In genomic region chr6:29509086-29509485, GRCm38 (mm10) we compare ENCODE assay signal across 16 mouse cellular contexts. TPM values are rescaled to one million over a fixed set of nuclear protein-coding genes. Genes with fewer than 3 reads are reported as not detected.
DNase-seq lines count a peak whose midpoint lies in the region; ATAC-seq lines count a peak whose summit lies in the region.
"Had no signal": no experiment of that assay in that cellular context is flagged by ENCODE, and none has a peak within 500 bp of the region (broad histone marks: within the 10 kb centered on the region; RNA-seq: fewer than 3 reads in every experiment).

No protein-coding gene starts in this region.

- H3K9me3 ChIP-seq in embryonic facial prominence, embryonic 10.5 days, result no peaks in the 10 kb centered on the region
- no peaks in the 10 kb centered on the region for H3K9me3 ChIP-seq in heart, embryonic 15.5 days (replicated peaks)
- H3K9me3 ChIP-seq in limb, embryonic 12.5 days, result no peaks in the 10 kb centered on the region
- H3K9me3 ChIP-seq: embryonic facial prominence, embryonic 12.5 days; forebrain, embryonic 15.5 days; midbrain, embryonic 12.5 days had no signal

- H3K9ac ChIP-seq in heart, embryonic 15.5 days, result no peak overlapping the region
- H3K9ac ChIP-seq in limb, embryonic 12.5 days (replicated peaks), result no peak overlapping the region
- H3K9ac ChIP-seq: embryonic facial prominence, embryonic 12.5 days; forebrain, embryonic 15.5 days; midbrain, embryonic 12.5 days had no signal

- H3K4me1 ChIP-seq in embryonic facial prominence, embryonic 10.5 days, result peaks cover 83% of the 10 kb centered on the region
- peaks cover 20% of the 10 kb centered on the region for H3K4me1 ChIP-seq in heart, embryonic 15.5 days (replicated peaks)
- peaks cover 58% of the 10 kb centered on the region for H3K4me1 ChIP-seq in limb, embryonic 12.5 days (replicated peaks)

- ATAC-seq in heart, embryonic 15.5 days (replicated peaks; ENCODE audit: insufficient number of reproducible peaks, insufficient read depth, low FRiP score, low read depth), result 0 out of 2 replicates have a peak, but pooled peaks have one; percentile 18
- no peak for ATAC-seq in limb, embryonic 12.5 days (ENCODE audit: insufficient number of reproducible peaks, insufficient read depth, low FRiP score, low TSS enrichment, low read depth)
- ATAC-seq: forebrain, embryonic 15.5 days had no signal

- H3K27ac ChIP-seq in embryonic facial prominence, embryonic 10.5 days (replicated peaks), result peak overlapping the region; percentile 55
- no peak overlapping the region for H3K27ac ChIP-seq in heart, embryonic 15.5 days
- H3K27ac ChIP-seq in limb, embryonic 12.5 days, result peak overlapping the region; percentile 76
- H3K27ac ChIP-seq: embryonic facial prominence, embryonic 12.5 days; forebrain, embryonic 15.5 days; midbrain, embryonic 12.5 days had no signal

- H3K4me3 ChIP-seq in embryonic facial prominence, embryonic 10.5 days, result no peak overlapping the region
- H3K4me3 ChIP-seq in heart, embryonic 15.5 days, result no peak overlapping the region
- H3K4me3 ChIP-seq in limb, embryonic 12.5 days (replicated peaks), result no peak overlapping the region
- H3K4me3 ChIP-seq: embryonic facial prominence, embryonic 12.5 days; forebrain, embryonic 15.5 days; midbrain, embryonic 12.5 days had no signal

- no peak overlapping the region for H3K4me2 ChIP-seq in heart, embryonic 15.5 days
- H3K4me2 ChIP-seq in limb, embryonic 12.5 days, result 0 out of 2 replicates have a peak overlapping the region, but pooled peaks have one; percentile 3
- H3K4me2 ChIP-seq: embryonic facial prominence, embryonic 12.5 days; forebrain, embryonic 15.5 days; midbrain, embryonic 12.5 days had no signal

- WGBS in embryonic facial prominence, embryonic 10.5 days, result 44% methylated on average over 2 of the region's 2 CpGs
- 51% methylated on average over 2 of the region's 2 CpGs for WGBS in heart, embryonic 15.5 days
- WGBS in limb, embryonic 12.5 days, result 16% methylated on average over 2 of the region's 2 CpGs

- peaks cover 71% of the 10 kb centered on the region for H3K27me3 ChIP-seq in embryonic facial prominence, embryonic 10.5 days (replicated peaks; ENCODE audit: low read depth, poor library complexity, severe bottlenecking)
- H3K27me3 ChIP-seq in heart, embryonic 15.5 days, result peaks cover 15% of the 10 kb centered on the region; the same call in 1 of the 2 replicates
- no peaks in the 10 kb centered on the region for H3K27me3 ChIP-seq in limb, embryonic 12.5 days

- peak; percentile 98 for DNase-seq in heart, adult 11 months
- DNase-seq in heart, adult 8-10 months (ENCODE audit: low spot score), result no peak
- no peak for DNase-seq in embryonic facial prominence, embryonic 10.5 days (ENCODE audit: low spot score)
- DNase-seq in thymus, postnatal 4 days, result no peak
- DNase-seq in thymus, adult 18-20 months, result no peak
- no peak for DNase-seq in urinary bladder, adult 2 months (ENCODE audit: low spot score)
- DNase-seq: adrenal gland, adult 2 months; B cell, adult 2 months; kidney, postnatal 10 days had no signal

- peaks cover 4% of the 10 kb centered on the region; the same call in 1 of the 2 replicates for H3K36me3 ChIP-seq in embryonic facial prominence, embryonic 10.5 days (replicated peaks)
- H3K36me3 ChIP-seq in heart, embryonic 15.5 days, result no peaks in the 10 kb centered on the region
- peaks cover 5% of the 10 kb centered on the region for H3K36me3 ChIP-seq in limb, embryonic 12.5 days
- H3K36me3 ChIP-seq: forebrain, embryonic 15.5 days; midbrain, embryonic 12.5 days had no signal

RNA-seq across cellular contexts. Expression of gene Kcp, which starts 1.3 kb away (rescaled TPM):
- total RNA-seq in heart, adult 8-10 months (2022), result 1 to 10 TPM; 2.0 to 4.8 (median 2.8) TPM
- polyA plus RNA-seq in embryonic facial prominence, embryonic 10.5 days (2016; fragmentation: Nextera tagmentation; extraction: Ambion mirVana), result 18.5 and 21.2 TPM in 2 replicates
- polyA plus RNA-seq in heart, embryonic 15.5 days (2015; fragmentation: Nextera tagmentation; extraction: Ambion mirVana), result 7.3 and 12.5 TPM in 2 replicates
- polyA plus RNA-seq in limb, embryonic 12.5 days (2016; fragmentation: Nextera tagmentation; extraction: Ambion mirVana), result 38.7 and 41.6 TPM in 2 replicates
- polyA plus RNA-seq in urinary bladder, adult 2 months (2012; rRNA removed), result 4.9 and 6.4 TPM in 2 replicates

RNA-seq across cellular contexts. Expression of gene Irf5, which starts 17.3 kb away (rescaled TPM):
- 1 to 10 TPM; 2.0 to 4.0 (median 2.4) TPM for total RNA-seq in heart, adult 8-10 months (2022)
- polyA plus RNA-seq in embryonic facial prominence, embryonic 10.5 days (2016; fragmentation: Nextera tagmentation; extraction: Ambion mirVana), result 2.3 and 2.7 TPM in 2 replicates
- polyA plus RNA-seq in heart, embryonic 15.5 days (2015; fragmentation: Nextera tagmentation; extraction: Ambion mirVana), result 4.5 and 8.6 TPM in 2 replicates
- polyA plus RNA-seq in limb, embryonic 12.5 days (2016; fragmentation: Nextera tagmentation; extraction: Ambion mirVana), result 1.7 and 2.2 TPM in 2 replicates
- polyA plus RNA-seq in urinary bladder, adult 2 months (2012; rRNA removed), result 19.8 and 21.3 TPM in 2 replicates

RNA-seq across cellular contexts. Expression of gene Atp6v1fnb, which starts 37.8 kb away (rescaled TPM):
- not detected for total RNA-seq in heart, adult 8-10 months (2022)
- polyA plus RNA-seq in embryonic facial prominence, embryonic 10.5 days (2016; fragmentation: Nextera tagmentation; extraction: Ambion mirVana), result 0.28 TPM in 1 of 2 replicates, not detected in the other
- not detected in 2 replicates for polyA plus RNA-seq in heart, embryonic 15.5 days (2015; fragmentation: Nextera tagmentation; extraction: Ambion mirVana)
- polyA plus RNA-seq in limb, embryonic 12.5 days (2016; fragmentation: Nextera tagmentation; extraction: Ambion mirVana), result 0.64 TPM in 1 of 2 replicates, not detected in the other
- polyA plus RNA-seq in urinary bladder, adult 2 months (2012; rRNA removed), result not detected in 2 replicates
- polyA plus RNA-seq: adrenal gland, adult 2 months; forebrain, embryonic 15.5 days; heart, embryonic 14.5 days; lung, embryonic 16.5 days; midbrain, embryonic 12.5 days had no signal

RNA-seq across cellular contexts. Expression of gene Atp6v1f, which starts 41.6 kb away (rescaled TPM):
- 100 to 1,000 TPM; 128 to 134 (median 131) TPM for total RNA-seq in heart, adult 8-10 months (2022)
- 206 and 207 TPM in 2 replicates for polyA plus RNA-seq in embryonic facial prominence, embryonic 10.5 days (2016; fragmentation: Nextera tagmentation; extraction: Ambion mirVana)
- 187 and 202 TPM in 2 replicates for polyA plus RNA-seq in heart, embryonic 15.5 days (2015; fragmentation: Nextera tagmentation; extraction: Ambion mirVana)
- polyA plus RNA-seq in limb, embryonic 12.5 days (2016; fragmentation: Nextera tagmentation; extraction: Ambion mirVana), result 208 and 216 TPM in 2 replicates
- 234 and 282 TPM in 2 replicates for polyA plus RNA-seq in urinary bladder, adult 2 months (2012; rRNA removed)
